Mouse (Mus musculus) liver, embryonic 15.5 days (tissue): ENCODE measurements around the gene Iah1. TPM values are rescaled to one million over a fixed set of nuclear protein-coding genes. Genes with fewer than 3 reads are reported as not detected.

Source experiments
- ATAC-seq: fragments of 200-750 bp; cut with Nextera tagmentation; 2 replicates; pipeline ENCODE4 v1.8.0; 2017; ENCODE audit warnings: moderate number of reproducible peaks, mild to moderate bottlenecking, moderate library complexity; ENCODE audit not compliant: insufficient read depth
- H3K27ac ChIP-seq: fragments of 300-500 bp; sonication (generic); replicated peaks from 2 replicates; pipeline ENCODE4 v1.5.1; 2015; ENCODE audit warnings: mild to moderate bottlenecking, inconsistent platforms
- H3K27me3 ChIP-seq: fragments of 300-500 bp; sonication (generic); 2 replicates; pipeline ENCODE4 v1.6.1; 2015; ENCODE audit warnings: mild to moderate bottlenecking, inconsistent platforms
- H3K36me3 ChIP-seq: fragments of 300-500 bp; sonication (generic); replicated peaks from 2 replicates; pipeline ENCODE4 v1.6.1; 2015; ENCODE audit warnings: moderate library complexity, mild to moderate bottlenecking, inconsistent platforms
- H3K4me1 ChIP-seq: fragments of 300-500 bp; sonication (generic); replicated peaks from 2 replicates; pipeline ENCODE4 v1.6.1; 2015; ENCODE audit warnings: inconsistent platforms
- H3K4me2 ChIP-seq: fragments of 300-500 bp; sonication (generic); 2 replicates; pipeline ENCODE4 v1.6.1; 2015; ENCODE audit warnings: moderate library complexity, mild to moderate bottlenecking, inconsistent platforms
- H3K4me3 ChIP-seq: fragments of 300-500 bp; sonication (generic); replicated peaks from 2 replicates; pipeline ENCODE4 v1.5.1; 2015; ENCODE audit warnings: mild to moderate bottlenecking, inconsistent platforms
- H3K9ac ChIP-seq: fragments of 300-500 bp; sonication (generic); 2 replicates; pipeline ENCODE4 v1.6.1; 2015; ENCODE audit warnings: moderate library complexity, mild to moderate bottlenecking, inconsistent platforms
- H3K9me3 ChIP-seq: fragments of 300-500 bp; sonication (generic); replicated peaks from 2 replicates; pipeline ENCODE4 v1.6.1; 2016; ENCODE audit warnings: inconsistent platforms
- WGBS: fragments of 180-500 bp; shearing (Covaris S2); methylation state at CpG from one replicate; pipeline ENCODE4 v1.1.7; 2015; ENCODE audit warnings: mixed read lengths; ENCODE audit not compliant: insufficient replicate concordance; 5-methylcytosine and 5-hydroxymethylcytosine counted together
- polyA plus RNA-seq: library from polyadenylated mRNA; unstranded; fragments of >200 nt; fragmentation: Nextera tagmentation; extraction: Ambion mirVana; gene quantifications from 2 replicates; pipeline ENCODE4 v1.2.1, GENCODE M21; 2015

Iah1 gene
- polyA plus RNA-seq, 1 experiment from 2014 or later: 39.6 TPM

DNA sequence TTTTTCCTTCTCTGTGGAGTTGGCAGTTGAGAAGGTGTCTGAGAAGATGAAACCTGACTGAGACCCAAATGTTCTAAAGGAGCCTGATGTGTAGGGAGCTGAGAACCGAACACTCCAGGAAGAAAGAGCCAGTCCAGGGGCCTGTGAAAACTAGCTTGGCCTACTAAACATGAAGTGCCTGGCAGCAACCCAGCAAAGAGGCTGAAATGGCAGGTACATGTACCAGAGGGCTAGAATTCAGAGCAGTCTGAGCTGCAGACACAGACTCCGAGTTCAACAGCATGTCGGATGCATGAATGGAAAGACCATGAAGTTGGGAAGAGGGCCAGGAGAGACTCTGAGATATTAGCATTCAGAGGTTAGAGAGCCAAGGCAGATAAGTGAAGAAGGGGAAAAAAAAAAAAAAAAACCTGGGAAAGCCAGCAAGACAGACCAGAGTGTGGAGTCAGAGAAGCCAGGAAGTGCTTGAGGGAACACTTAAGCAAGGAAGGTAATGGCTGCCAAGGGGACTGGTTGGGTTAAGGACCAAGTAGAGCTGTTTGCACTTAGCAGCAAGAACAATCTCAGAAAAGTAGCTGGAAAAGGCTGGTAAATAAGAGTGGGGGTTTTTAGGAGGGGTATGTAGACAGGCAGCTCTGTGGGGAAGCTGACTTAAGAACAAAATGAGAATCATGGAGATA is 27.3 kb upstream of the Iah1 start:
- H3K4me2 ChIP-seq: no peak overlapping the region
- H3K27me3 ChIP-seq: no peaks in the 10 kb centered on the region
- no peak overlapping the region for H3K9ac ChIP-seq
- H3K4me1 ChIP-seq: peaks cover 21% of the 10 kb centered on the region
- no peak overlapping the region for H3K27ac ChIP-seq
- ATAC-seq: no peak
- H3K36me3 ChIP-seq: peaks cover 44% of the 10 kb centered on the region
- no peaks in the 10 kb centered on the region for H3K9me3 ChIP-seq
- WGBS: 74% methylated on average over 3 of the region's 3 CpGs
- no peak overlapping the region for H3K4me3 ChIP-seq

DNA sequence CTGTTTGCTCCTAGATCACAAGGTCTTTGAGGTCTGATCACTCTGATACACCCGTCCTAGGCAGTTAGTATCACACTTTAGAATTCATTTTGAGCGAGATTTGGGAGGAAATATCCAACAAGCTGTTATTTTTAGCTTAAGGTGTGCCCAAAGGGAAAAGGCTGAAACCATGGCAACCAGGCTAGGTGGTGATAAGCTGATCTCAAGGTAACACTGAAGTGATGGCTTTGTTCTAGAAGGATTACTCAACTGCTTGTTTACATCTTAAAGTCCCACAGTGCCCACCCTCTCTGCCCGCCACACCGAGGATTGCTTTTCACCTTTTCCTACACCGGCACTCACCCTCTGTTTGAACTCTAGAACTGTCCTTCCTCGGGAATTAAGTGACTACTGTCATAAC is 26.5 kb upstream of the Iah1 start:
- H3K9ac ChIP-seq: no peak overlapping the region
- H3K4me1 ChIP-seq: peaks cover 21% of the 10 kb centered on the region
- H3K4me2 ChIP-seq: no peak overlapping the region
- H3K9me3 ChIP-seq: no peaks in the 10 kb centered on the region
- ATAC-seq: no peak
- H3K36me3 ChIP-seq: peaks cover 52% of the 10 kb centered on the region
- H3K27me3 ChIP-seq: no peaks in the 10 kb centered on the region
- H3K4me3 ChIP-seq: no peak overlapping the region
- no peak overlapping the region for H3K27ac ChIP-seq
- WGBS: 71% methylated on average over 6 of the region's 6 CpGs

DNA sequence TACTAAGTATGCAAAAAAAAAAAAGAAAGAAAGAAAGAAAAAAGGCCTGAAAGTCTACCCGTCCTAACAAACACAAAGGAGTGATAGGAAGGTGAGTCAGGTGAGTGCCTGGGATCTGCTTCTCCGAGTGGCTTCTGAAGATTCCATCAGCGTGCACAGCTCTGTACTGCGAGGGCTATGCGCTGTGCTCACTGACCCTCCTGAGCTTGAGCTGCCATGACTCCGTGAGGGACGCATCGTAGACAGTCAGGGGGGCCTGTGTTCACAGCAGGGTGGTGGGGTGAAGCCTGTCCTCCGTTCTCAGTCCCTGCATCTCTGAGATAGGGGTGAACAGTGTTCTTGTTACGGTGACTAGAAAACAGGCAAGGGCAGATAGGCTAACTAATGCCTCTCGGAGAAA is 17.3 kb upstream of the Iah1 start:
- H3K27ac ChIP-seq: no peak overlapping the region
- no peaks in the 10 kb centered on the region for H3K27me3 ChIP-seq
- no peak overlapping the region for H3K4me3 ChIP-seq
- peaks cover 75% of the 10 kb centered on the region for H3K36me3 ChIP-seq
- ATAC-seq: no peak
- no peaks in the 10 kb centered on the region for H3K9me3 ChIP-seq
- WGBS: 83% methylated on average over 11 of the region's 11 CpGs
- H3K9ac ChIP-seq: no peak overlapping the region
- H3K4me2 ChIP-seq: no peak overlapping the region
- peaks cover 14% of the 10 kb centered on the region; the same call in 1 of the 2 replicates for H3K4me1 ChIP-seq

DNA sequence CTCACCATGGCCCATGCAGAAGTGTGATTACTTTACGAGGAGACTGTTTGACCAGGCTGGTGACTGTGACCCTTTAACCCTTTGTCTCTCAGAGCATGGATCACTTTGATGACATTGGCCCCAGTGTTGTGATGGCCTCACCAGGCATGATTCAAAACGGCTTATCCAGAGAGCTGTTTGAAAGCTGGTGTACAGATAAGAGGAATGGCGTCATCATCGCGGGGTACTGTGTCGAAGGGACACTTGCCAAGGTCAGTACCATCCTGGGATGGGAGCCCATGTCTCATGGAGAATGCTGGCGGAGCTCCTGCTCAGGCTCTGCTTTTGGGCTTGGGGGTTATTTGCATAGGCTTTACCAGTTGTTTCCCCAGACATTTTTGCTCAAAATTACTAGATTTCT is 14.9 kb upstream of the Iah1 start:
- ATAC-seq: no peak

DNA sequence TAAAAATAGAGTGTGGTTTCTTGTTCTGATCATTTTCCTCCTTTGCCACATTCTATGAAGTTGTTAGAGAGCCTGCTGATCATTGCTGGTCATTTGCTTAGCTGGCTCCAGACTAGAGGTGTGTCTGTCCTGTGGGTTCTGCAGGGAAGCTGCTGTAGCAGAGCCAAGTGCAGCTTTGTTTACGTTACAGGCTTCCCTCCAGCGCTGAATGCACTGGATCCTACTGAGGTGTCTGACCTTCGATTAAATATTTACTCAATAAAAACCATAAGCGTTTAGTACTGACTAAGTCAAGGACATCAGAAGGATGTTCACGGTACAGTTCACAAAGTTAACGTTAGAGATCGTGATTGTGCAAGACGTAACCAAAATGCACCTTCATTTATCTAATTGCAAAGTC is 14.3 kb upstream of the Iah1 start:
- peaks cover 14% of the 10 kb centered on the region; the same call in 1 of the 2 replicates for H3K4me1 ChIP-seq
- H3K27ac ChIP-seq: peak overlapping the region; percentile 6; the same call in 1 of the 2 replicates
- H3K9ac ChIP-seq: no peak overlapping the region
- no peak overlapping the region for H3K4me2 ChIP-seq
- H3K4me3 ChIP-seq: no peak overlapping the region
- H3K27me3 ChIP-seq: no peaks in the 10 kb centered on the region
- peaks cover 72% of the 10 kb centered on the region for H3K36me3 ChIP-seq
- 61% methylated on average over 8 of the region's 8 CpGs for WGBS
- no peaks in the 10 kb centered on the region for H3K9me3 ChIP-seq
- peak; percentile 51; the same call in 1 of the 2 replicates for ATAC-seq

More for the DNA sequence above, 14.9 kb upstream of the Iah1 start:
- Histone ChIP-seq H3K4me3 (no peak overlapping the region), H3K27ac (no peak overlapping the region), H3K4me2 (no peak overlapping the region), H3K9me3 (no peaks in the 10 kb centered on the region), H3K9ac (no peak overlapping the region), H3K36me3 (peaks cover 72% of the 10 kb centered on the region), H3K4me1 (peaks cover 14% of the 10 kb centered on the region; the same call in 1 of the 2 replicates), H3K27me3 (no peaks in the 10 kb centered on the region)
- 62% methylated on average over 7 of the region's 7 CpGs for whole genome bisulfite sequencing

DNA sequence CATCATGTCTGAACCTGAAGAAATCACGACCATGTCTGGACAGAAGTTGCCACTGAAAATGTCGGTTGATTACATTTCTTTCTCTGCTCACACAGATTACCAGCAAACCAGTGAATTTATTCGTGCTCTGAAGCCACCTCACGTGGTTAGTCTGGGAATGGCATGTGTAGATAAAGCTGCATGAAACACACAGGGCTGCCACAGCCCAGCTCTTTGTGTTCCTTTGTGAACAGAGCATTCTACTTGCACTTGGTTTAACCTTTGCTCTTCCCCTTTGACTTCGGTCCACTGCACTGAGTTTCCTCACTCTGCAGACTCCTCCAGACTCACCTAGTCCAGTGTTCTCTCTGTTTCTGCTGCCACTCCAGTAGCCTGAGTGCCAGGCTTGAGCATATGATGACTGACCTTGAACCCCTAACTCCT is 13.8 kb upstream of the Iah1 start:
- peaks cover 72% of the 10 kb centered on the region for H3K36me3 ChIP-seq

DNA sequence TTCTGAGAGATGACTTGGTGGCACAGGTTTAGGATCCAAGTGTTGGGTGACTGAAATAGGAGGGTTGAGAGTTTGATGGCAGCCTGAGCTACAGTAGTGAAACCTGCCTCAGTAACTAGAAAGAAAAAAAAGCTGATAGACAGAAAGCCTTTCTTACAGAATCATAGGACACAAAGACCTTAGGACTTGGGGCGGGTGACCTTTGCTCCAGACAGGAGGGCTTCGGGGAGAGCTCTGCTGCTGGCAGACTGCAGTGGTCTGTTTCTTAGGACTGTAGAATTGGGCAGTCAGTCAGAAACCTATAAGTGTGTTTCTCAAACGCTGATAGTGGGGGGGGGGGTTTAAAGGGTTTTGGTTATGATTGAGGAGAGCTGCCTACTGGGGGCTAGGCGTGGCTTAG is 10.4 kb upstream of the Iah1 start:
- H3K9ac ChIP-seq: no peak overlapping the region
- no peaks in the 10 kb centered on the region for H3K27me3 ChIP-seq
- H3K36me3 ChIP-seq: peaks cover 77% of the 10 kb centered on the region
- no peak for ATAC-seq
- no peak overlapping the region for H3K4me2 ChIP-seq
- WGBS: 69% methylated on average over 4 of the region's 4 CpGs
- no peaks in the 10 kb centered on the region for H3K9me3 ChIP-seq
- no peak overlapping the region for H3K27ac ChIP-seq
- H3K4me3 ChIP-seq: no peak overlapping the region
- H3K4me1 ChIP-seq: peaks cover 14% of the 10 kb centered on the region; the same call in 1 of the 2 replicates

More for the DNA sequence above, 13.8 kb upstream of the Iah1 start:
- no peak overlapping the region for H3K9ac ChIP-seq
- no peaks in the 10 kb centered on the region for H3K27me3 ChIP-seq
- WGBS: 26% methylated on average over 5 of the region's 5 CpGs
- peak overlapping the region; percentile 6; the same call in 1 of the 2 replicates for H3K27ac ChIP-seq
- ATAC-seq: peak; percentile 68
- peaks cover 14% of the 10 kb centered on the region; the same call in 1 of the 2 replicates for H3K4me1 ChIP-seq
- H3K4me3 ChIP-seq: no peak overlapping the region
- H3K4me2 ChIP-seq: no peak overlapping the region
- no peaks in the 10 kb centered on the region for H3K9me3 ChIP-seq

DNA sequence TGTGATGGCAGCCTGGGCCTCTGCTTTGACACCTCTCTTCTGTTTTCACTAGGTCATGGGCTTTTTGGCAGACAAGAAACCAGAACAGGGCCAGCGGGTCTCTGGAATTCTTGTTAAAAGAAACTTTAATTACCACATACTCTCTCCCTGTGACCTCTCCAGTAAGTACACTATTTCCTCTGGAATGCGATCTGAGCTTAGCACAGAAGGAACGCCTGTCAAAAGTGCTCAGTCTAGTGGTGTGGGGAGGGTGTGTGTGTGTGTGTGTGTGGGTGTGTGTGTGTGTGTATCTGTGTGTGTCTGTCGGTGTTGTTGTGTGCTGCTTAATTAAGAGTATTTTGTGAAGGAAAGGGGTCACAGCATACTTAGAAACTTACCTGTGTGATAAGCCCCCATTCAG is 9.5 kb upstream of the Iah1 start:
- Histone ChIP-seq H3K4me2 (no peak overlapping the region), H3K4me3 (no peak overlapping the region), H3K27ac (no peak overlapping the region), H3K27me3 (no peaks in the 10 kb centered on the region), H3K9ac (no peak overlapping the region), H3K9me3 (no peaks in the 10 kb centered on the region), H3K36me3 (peaks cover 85% of the 10 kb centered on the region), H3K4me1 (peaks cover 6% of the 10 kb centered on the region; the same call in 1 of the 2 replicates)
- 77% methylated on average over 4 of the region's 4 CpGs for WGBS
- ATAC-seq: no peak

DNA sequence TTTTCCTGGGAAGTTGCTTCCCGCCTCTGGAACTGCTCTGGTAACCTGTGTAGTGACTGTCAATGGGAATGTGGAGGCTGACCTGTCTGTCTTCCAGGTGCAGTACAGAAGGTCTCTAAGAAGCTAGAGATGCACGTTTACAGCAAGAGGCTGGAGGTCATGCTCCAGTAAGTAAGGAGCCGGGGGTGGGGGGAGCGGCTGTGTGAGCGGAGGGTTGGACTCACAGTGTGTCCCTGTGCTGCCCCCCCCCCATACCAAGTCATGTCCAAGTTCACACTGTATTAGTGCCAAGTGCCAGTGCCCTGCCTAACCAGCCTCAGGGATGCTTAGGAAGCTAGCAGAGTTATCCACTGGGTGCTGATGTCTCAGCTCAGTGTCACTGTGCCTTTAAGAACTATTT is 4.0 kb upstream of the Iah1 start:
- no peak overlapping the region for H3K4me3 ChIP-seq
- H3K27ac ChIP-seq: no peak overlapping the region
- ATAC-seq: no peak
- H3K9me3 ChIP-seq: no peaks in the 10 kb centered on the region
- H3K27me3 ChIP-seq: no peaks in the 10 kb centered on the region
- WGBS: 83% methylated on average over 5 of the region's 5 CpGs
- peaks cover 11% of the 10 kb centered on the region for H3K4me1 ChIP-seq
- peaks cover 73% of the 10 kb centered on the region for H3K36me3 ChIP-seq
- no peak overlapping the region for H3K4me2 ChIP-seq
- H3K9ac ChIP-seq: no peak overlapping the region

DNA sequence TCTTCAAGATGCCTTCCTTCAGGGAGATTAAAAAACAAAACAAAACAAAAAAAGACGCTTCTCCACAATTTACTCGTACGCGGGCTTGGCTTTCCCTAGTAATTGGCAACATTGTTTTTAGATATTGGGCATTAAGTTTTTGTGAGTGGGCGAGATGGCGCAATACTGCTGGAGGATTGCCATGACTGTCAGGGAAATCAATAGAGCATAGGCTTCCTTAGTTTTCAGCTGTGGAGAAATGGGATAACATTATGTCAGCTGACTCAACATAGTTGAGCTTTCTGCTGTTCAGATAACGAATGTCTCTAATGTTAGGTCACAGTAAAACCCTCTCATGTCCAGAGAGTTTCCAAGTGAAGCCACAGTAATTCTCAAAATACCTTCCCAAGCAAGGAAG is 678 bp downstream of the Iah1 start:
- H3K9ac ChIP-seq: peak overlapping the region; percentile 68
- H3K4me3 ChIP-seq: peak overlapping the region; percentile 75
- 0 out of 2 replicates have a peak, but pooled peaks have one; percentile 20 for ATAC-seq
- WGBS: 28% methylated on average over 7 of the region's 7 CpGs
- H3K4me1 ChIP-seq: peaks cover 32% of the 10 kb centered on the region
- peak overlapping the region; percentile 79 for H3K4me2 ChIP-seq
- peaks cover 31% of the 10 kb centered on the region for H3K36me3 ChIP-seq
- H3K27ac ChIP-seq: peak overlapping the region; percentile 73
- H3K9me3 ChIP-seq: no peaks in the 10 kb centered on the region
- H3K27me3 ChIP-seq: no peaks in the 10 kb centered on the region

DNA sequence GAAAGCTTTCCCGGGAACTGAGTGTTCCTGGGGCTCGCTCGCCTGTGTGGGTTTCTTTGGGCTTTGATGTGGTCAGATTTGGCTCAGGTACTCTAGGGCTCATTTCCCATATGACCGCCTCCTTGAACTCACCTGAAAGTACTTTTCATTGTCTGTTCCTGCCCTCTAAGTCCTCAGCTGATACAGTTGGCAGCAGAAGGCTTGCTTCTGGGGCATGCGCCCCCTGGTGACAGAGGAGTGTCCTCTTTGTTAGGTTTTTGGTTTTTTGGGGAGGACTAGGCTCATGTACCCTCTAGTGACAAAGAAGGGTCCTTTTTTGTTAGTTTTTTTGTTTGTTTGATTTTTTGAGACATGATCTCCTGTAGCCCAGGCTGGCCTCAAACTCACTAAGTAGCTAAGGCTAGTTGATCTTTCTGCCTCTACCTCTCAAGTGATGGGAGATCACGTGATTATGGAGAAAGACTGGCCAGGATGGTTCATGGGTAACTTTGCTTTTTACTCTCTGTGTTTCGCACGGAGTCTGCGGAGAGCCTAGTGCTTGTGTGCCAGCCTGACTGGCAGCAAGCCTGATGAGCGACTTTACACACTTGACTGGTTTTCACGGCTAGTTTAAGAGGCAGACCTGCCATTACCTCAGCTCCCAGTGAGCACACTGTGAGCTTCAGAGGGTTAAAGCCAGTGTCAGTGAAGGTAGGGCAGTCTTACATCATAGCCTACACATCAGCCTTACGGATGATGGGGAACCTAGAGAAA is 2.1 kb downstream of the Iah1 start:
- no peak overlapping the region for H3K4me2 ChIP-seq
- H3K27ac ChIP-seq: no peak overlapping the region
- 69% methylated on average over 12 of the region's 12 CpGs for WGBS
- H3K4me1 ChIP-seq: peaks cover 32% of the 10 kb centered on the region
- no peaks in the 10 kb centered on the region for H3K27me3 ChIP-seq
- H3K9me3 ChIP-seq: no peaks in the 10 kb centered on the region
- no peak for ATAC-seq
- no peak overlapping the region for H3K9ac ChIP-seq
- peaks cover 33% of the 10 kb centered on the region for H3K36me3 ChIP-seq
- H3K4me3 ChIP-seq: no peak overlapping the region
